Mouse (Mus musculus) hindbrain, embryonic 15.5 days (tissue): Measurements from ENCODE around the gene Hoxd10. TPM values are rescaled to one million over a fixed set of nuclear protein-coding genes. Genes with fewer than 3 reads are reported as not detected.

ENCODE experiments used
- ATAC-seq: fragments of 200-750 bp; cut with Nextera tagmentation; 2 replicates; pipeline ENCODE4 v1.8.0; 2017; ENCODE audit warnings: low read depth, moderate number of reproducible peaks, moderate TSS enrichment; ENCODE audit not compliant: low FRiP score
- H3K27ac ChIP-seq: fragments of 300-500 bp; sonication (generic); replicated peaks from 2 replicates; pipeline ENCODE4 v1.5.1; 2015; ENCODE audit warnings: mild to moderate bottlenecking, inconsistent platforms
- H3K27me3 ChIP-seq: fragments of 300-500 bp; sonication (generic); 2 replicates; pipeline ENCODE4 v1.6.1; 2015; ENCODE audit warnings: control low read depth, inconsistent platforms
- H3K36me3 ChIP-seq: fragments of 300-500 bp; sonication (generic); 2 replicates; pipeline ENCODE4 v1.6.1; 2015; ENCODE audit warnings: control low read depth, inconsistent platforms
- H3K4me1 ChIP-seq: fragments of 300-500 bp; sonication (generic); replicated peaks from 2 replicates; pipeline ENCODE4 v1.6.1; 2015; ENCODE audit warnings: control low read depth, inconsistent platforms
- H3K4me2 ChIP-seq: fragments of 300-500 bp; sonication (generic); 2 replicates; pipeline ENCODE4 v1.6.1; 2015; ENCODE audit warnings: moderate library complexity, mild to moderate bottlenecking, inconsistent platforms
- H3K4me3 ChIP-seq: fragments of 300-500 bp; sonication (generic); 2 replicates; pipeline ENCODE4 v1.5.1; 2015; ENCODE audit warnings: mild to moderate bottlenecking, inconsistent platforms
- H3K9ac ChIP-seq: fragments of 300-500 bp; sonication (generic); 2 replicates; pipeline ENCODE4 v1.6.1; 2015; ENCODE audit warnings: inconsistent platforms
- H3K9me3 ChIP-seq: fragments of 300-500 bp; sonication (generic); 2 replicates; pipeline ENCODE4 v1.6.1; 2016; ENCODE audit warnings: control low read depth, inconsistent platforms
- WGBS: fragments of 180-500 bp; shearing (Covaris S2); methylation state at CpG from one replicate; pipeline ENCODE4 v1.1.7; 2015; 5-methylcytosine and 5-hydroxymethylcytosine counted together
- polyA plus RNA-seq: library from polyadenylated mRNA; unstranded; fragments of >200 nt; fragmentation: Nextera tagmentation; extraction: Ambion mirVana; gene quantifications from 2 replicates; pipeline ENCODE4 v1.2.1, GENCODE M21; 2015

Hoxd10 gene
- not detected in 2 replicates for polyA plus RNA-seq

GRCm38 (mm10) chr2:74691022-74691951 lies at the start of gene Hoxd10:
Gene Hoxd10, plus strand, starts transcription at chr2:74691924.
- H3K27me3 ChIP-seq, result peaks cover 95% of the 10 kb centered on the region
- H3K9ac ChIP-seq, result no peak within 1 kb of the TSS
- H3K27ac ChIP-seq, result no peak within 1 kb of the TSS
- H3K4me3 ChIP-seq, result no peak within 1 kb of the TSS
- no peaks in the 10 kb centered on the region for H3K4me1 ChIP-seq
- H3K9me3 ChIP-seq, result no peaks in the 10 kb centered on the region
- under 1% methylated on average over 56 of the region's 56 CpGs for WGBS
- H3K36me3 ChIP-seq, result no peaks in the 10 kb centered on the region
- peak within 1 kb of the TSS; percentile 17; the same call in 1 of the 2 replicates for H3K4me2 ChIP-seq
- no peak for ATAC-seq

- H3K4me2 ChIP-seq, result no peak overlapping the region
- H3K27ac ChIP-seq, result no peak overlapping the region
- no peaks in the 10 kb centered on the region for H3K4me1 ChIP-seq
- ATAC-seq, result no peak
- H3K9ac ChIP-seq, result no peak overlapping the region
- no peaks in the 10 kb centered on the region for H3K9me3 ChIP-seq
- WGBS, result 56% methylated on average over 5 of the region's 5 CpGs
- H3K36me3 ChIP-seq, result no peaks in the 10 kb centered on the region
- no peak overlapping the region for H3K4me3 ChIP-seq
- H3K27me3 ChIP-seq, result peaks cover 49% of the 10 kb centered on the region
Observed at GRCm38 (mm10) chr2:74642431-74642830, 49.3 kb upstream of the Hoxd10 start.

GRCm38 (mm10) chr2:74645631-74646030 lies 46.1 kb upstream of the Hoxd10 start:
- Histone ChIP-seq H3K4me3 (no peak overlapping the region), H3K9ac (no peak overlapping the region), H3K4me2 (no peak overlapping the region), H3K4me1 (no peaks in the 10 kb centered on the region), H3K9me3 (no peaks in the 10 kb centered on the region), H3K27me3 (peaks cover 73% of the 10 kb centered on the region), H3K27ac (no peak overlapping the region), H3K36me3 (no peaks in the 10 kb centered on the region)
- ATAC-seq, result no peak
- 78% methylated on average over 3 of the region's 3 CpGs for WGBS

GRCm38 (mm10) chr2:74647082-74647864 lies 44.5 kb upstream of the Hoxd10 start:
- H3K4me1 ChIP-seq, result no peaks in the 10 kb centered on the region
- no peak for ATAC-seq
- no peak overlapping the region for H3K9ac ChIP-seq
- no peaks in the 10 kb centered on the region for H3K9me3 ChIP-seq
- no peak overlapping the region for H3K27ac ChIP-seq
- 19% methylated on average over 7 of the region's 7 CpGs for WGBS
- H3K4me3 ChIP-seq, result no peak overlapping the region
- no peak overlapping the region for H3K4me2 ChIP-seq
- H3K36me3 ChIP-seq, result no peaks in the 10 kb centered on the region
- H3K27me3 ChIP-seq, result peaks cover 88% of the 10 kb centered on the region

- WGBS, result 38% methylated on average over 2 of the region's 2 CpGs
- H3K9me3 ChIP-seq, result no peaks in the 10 kb centered on the region
- peaks cover 76% of the 10 kb centered on the region for H3K27me3 ChIP-seq
- no peak overlapping the region for H3K9ac ChIP-seq
- no peak overlapping the region for H3K4me3 ChIP-seq
- ATAC-seq, result no peak
- H3K27ac ChIP-seq, result no peak overlapping the region
- no peak overlapping the region for H3K4me2 ChIP-seq
- H3K36me3 ChIP-seq, result no peaks in the 10 kb centered on the region
- H3K4me1 ChIP-seq, result peaks cover 11% of the 10 kb centered on the region
Observed at GRCm38 (mm10) chr2:74652996-74653340, 38.8 kb upstream of the Hoxd10 start.

DNA sequence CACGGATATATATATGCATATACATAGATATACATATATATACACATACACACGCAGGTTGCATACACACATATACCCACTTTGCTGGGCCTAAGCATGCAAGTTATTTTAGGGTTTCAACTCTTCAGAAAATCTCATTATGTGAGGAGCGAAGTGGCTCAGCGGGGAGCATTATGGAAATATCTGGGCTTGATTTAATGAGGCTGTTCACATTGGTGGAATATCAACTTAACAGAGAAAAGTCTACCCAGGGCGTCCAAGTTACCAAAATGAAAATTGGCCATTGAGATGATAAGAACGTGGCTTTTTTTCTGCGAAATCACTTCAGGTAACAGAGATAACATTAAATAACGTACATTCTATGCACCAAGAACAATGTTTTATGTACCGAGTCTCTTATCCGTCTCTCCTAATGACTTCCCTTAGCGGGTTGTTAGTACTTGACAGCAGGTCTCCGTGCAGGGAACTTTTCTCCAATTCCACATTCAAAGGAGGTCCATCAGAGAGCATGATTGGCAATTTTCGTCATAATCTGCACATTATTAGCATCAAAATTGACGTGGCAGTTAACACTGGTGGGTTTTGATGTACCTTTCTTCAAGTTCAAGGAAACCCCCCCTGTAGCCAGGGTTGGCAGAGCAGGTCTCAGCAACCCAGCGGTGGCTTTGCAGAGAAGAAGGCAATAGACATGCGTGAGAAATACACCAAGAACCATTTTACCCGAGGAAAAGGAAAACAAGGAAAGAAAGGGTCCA lies 37.8 kb upstream of the Hoxd10 start:
- no peak overlapping the region for H3K27ac ChIP-seq
- no peak for ATAC-seq
- no peak overlapping the region for H3K9ac ChIP-seq
- no peak overlapping the region for H3K4me3 ChIP-seq
- no peak overlapping the region for H3K4me2 ChIP-seq
- 14% methylated on average over 17 of the region's 17 CpGs for WGBS
- peaks cover 67% of the 10 kb centered on the region for H3K27me3 ChIP-seq
- no peaks in the 10 kb centered on the region for H3K36me3 ChIP-seq
- peaks cover 11% of the 10 kb centered on the region for H3K4me1 ChIP-seq
- no peaks in the 10 kb centered on the region for H3K9me3 ChIP-seq

DNA sequence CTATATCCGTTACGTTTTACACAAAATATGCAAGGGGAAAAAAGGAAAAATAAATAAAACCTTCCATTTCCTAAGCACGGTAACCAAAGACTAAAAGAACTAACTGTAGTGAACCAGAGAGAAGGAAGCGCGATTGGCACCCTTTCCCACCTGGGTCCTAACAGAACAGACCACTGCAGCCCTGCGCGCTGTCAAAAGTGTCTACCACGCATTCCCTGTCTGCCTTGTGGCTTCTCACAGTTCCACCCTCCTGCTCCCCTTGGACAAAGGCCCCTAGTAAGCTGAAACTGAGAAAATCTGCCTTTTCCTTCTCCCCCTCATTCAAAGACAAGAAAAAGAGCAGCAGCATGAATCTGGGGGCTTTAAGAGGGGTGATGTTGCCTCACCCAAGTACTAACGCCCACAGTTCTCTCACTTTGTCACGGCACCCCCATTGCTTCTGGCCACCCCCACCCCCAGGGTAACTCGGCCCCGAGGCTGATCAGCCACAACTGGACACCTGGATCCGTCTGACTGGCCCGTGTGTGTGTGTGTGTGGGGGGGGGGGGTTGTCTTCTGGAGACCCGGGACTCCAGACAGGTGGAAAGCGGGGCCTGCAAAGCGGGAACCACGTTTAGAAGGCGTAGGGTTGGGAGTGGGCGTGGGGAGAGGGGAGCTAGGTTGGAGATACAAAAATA lies 36.8 kb upstream of the Hoxd10 start:
- no peak overlapping the region for H3K9ac ChIP-seq
- peaks cover 11% of the 10 kb centered on the region for H3K4me1 ChIP-seq
- no peaks in the 10 kb centered on the region for H3K9me3 ChIP-seq
- H3K4me3 ChIP-seq, result no peak overlapping the region
- H3K4me2 ChIP-seq, result peak overlapping the region; percentile 59; the same call in 1 of the 2 replicates
- H3K36me3 ChIP-seq, result no peaks in the 10 kb centered on the region
- no peak for ATAC-seq
- WGBS, result 6% methylated on average over 20 of the region's 20 CpGs
- peaks cover 58% of the 10 kb centered on the region for H3K27me3 ChIP-seq
- no peak overlapping the region for H3K27ac ChIP-seq

- Histone ChIP-seq H3K4me3 (peak overlapping the region; percentile 36), H3K4me1 (peaks cover 11% of the 10 kb centered on the region), H3K27ac (0 out of 2 replicates have a peak overlapping the region, but pooled peaks have one; percentile 30), H3K9ac (no peak overlapping the region), H3K27me3 (peaks cover 55% of the 10 kb centered on the region), H3K9me3 (no peaks in the 10 kb centered on the region), H3K36me3 (no peaks in the 10 kb centered on the region), H3K4me2 (peak overlapping the region; percentile 59)
- 1% methylated on average over 11 of the region's 47 CpGs for WGBS
- no peak for ATAC-seq
Observed at GRCm38 (mm10) chr2:74655420-74655781, 36.3 kb upstream of the Hoxd10 start.

- H3K4me2 ChIP-seq, result peak overlapping the region; percentile 59
- 0 out of 2 replicates have a peak overlapping the region, but pooled peaks have one; percentile 23 for H3K9ac ChIP-seq
- H3K9me3 ChIP-seq, result no peaks in the 10 kb centered on the region
- under 1% methylated on average over 59 of the region's 69 CpGs for WGBS
- H3K27ac ChIP-seq, result 0 out of 2 replicates have a peak overlapping the region, but pooled peaks have one; percentile 30
- ATAC-seq, result no peak
- H3K36me3 ChIP-seq, result no peaks in the 10 kb centered on the region
- peaks cover 55% of the 10 kb centered on the region for H3K27me3 ChIP-seq
- H3K4me3 ChIP-seq, result peak overlapping the region; percentile 36
- H3K4me1 ChIP-seq, result peaks cover 11% of the 10 kb centered on the region
Observed at GRCm38 (mm10) chr2:74655821-74656631, 35.7 kb upstream of the Hoxd10 start.

- 3% methylated on average over 4 of the region's 4 CpGs for WGBS
Observed at GRCm38 (mm10) chr2:74656632-74657021, 35.1 kb upstream of the Hoxd10 start.

More at GRCm38 (mm10) chr2:74656632-74657021, 35.1 kb upstream of the Hoxd10 start:
- Histone ChIP-seq H3K27ac (no peak overlapping the region), H3K27me3 (peaks cover 57% of the 10 kb centered on the region), H3K4me3 (peak overlapping the region; percentile 36; the same call in 1 of the 2 replicates), H3K9me3 (no peaks in the 10 kb centered on the region), H3K9ac (no peak overlapping the region), H3K36me3 (no peaks in the 10 kb centered on the region), H3K4me2 (no peak overlapping the region), H3K4me1 (peaks cover 14% of the 10 kb centered on the region)
- no peak for ATAC-seq
